Mouse (Mus musculus) bone marrow macrophage, adult 2 months (primary cell): Measurements from ENCODE around the gene Cgnl1.

Experiments used
- CTCF ChIP-seq: IDR thresholded peaks from 2 replicates; pipeline ENCODE4 v1.5.1; 2012; ENCODE audit warnings: low read depth, mild to moderate bottlenecking, low read length, moderate library complexity
- POLR2A ChIP-seq: IDR thresholded peaks from 2 replicates; pipeline ENCODE4 v1.6.1; 2012; ENCODE audit warnings: mild to moderate bottlenecking, low read depth, low read length, borderline replicate concordance

DNA sequence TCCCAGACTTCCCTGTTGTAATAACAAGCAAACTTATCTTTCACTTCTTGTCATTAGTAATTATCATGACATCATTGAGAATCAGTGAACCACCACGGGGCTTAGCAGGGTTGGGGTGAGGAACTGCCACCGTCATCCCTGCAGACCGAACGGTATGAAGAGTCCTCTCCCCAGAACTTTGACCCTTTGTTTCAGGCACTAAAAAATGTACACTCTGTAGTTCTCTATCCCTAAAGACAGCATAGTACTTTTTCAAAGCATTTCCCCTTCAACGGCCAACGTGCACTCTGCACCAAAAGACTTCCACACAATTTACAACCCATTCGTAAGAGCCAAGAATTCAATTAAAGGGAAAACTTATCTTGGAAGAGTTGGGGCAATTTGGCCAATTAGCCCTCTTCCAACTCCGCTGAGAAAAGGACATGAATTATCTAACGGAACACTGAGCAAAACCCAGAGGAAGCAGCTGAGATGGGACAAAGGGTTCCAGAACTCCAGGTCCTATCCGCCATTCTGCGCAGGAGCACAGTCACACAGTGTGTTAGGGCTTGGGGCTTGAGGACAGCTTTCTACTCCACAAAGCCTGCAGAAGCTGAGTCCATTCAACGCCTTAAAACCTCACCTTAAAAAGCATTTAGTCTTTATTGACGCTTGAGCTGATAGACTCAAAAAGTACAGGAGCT lies 66.9 kb downstream of the Cgnl1 start:
- no peak for TF ChIP-seq CTCF
- no peak for TF ChIP-seq POLR2A
